Mouse (Mus musculus) adrenal gland, adult 18-20 months (tissue): Measurements from ENCODE around the gene Dhrs2. TPM values are rescaled to one million over a fixed set of nuclear protein-coding genes. Genes with fewer than 3 reads are reported as not detected.

Experiments used
- DNase-seq, 2 experiments: peaks; one replicate each; pipeline ENCODE4 v3.0.0; 2021 to 2022; ENCODE audit warnings: low spot score in 2 of 2
- total RNA-seq, 2 experiments: library from RNA; stranded (reverse); gene quantifications; 1 replicate in 1 of 2; 2 replicates in 1 of 2; pipeline ENCODE4 v1.2.3; 2021

Dhrs2 gene
- total RNA-seq, 2 experiments from 2014 or later: not detected

DNA sequence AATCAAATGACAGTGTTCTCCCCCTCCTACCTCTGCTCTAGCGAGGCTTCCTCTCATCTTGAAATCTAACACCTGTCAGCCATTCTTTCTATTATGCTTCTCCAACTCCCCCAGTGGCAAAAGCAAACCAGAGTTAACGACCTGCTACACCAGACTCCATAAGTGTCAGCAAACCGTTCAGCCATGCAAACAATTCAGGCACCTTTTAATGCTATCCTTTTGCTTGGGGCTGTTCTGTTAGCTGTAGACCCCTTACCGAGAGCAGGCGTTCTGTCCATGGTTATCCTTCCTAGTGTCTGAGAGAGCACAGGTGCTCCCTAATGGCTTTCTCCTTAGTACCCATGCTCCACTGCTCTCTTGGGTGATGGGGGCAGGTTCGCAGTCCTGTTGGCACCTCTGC, 25.4 kb downstream of the Dhrs2 start:
- DNase-seq: no peak

DNA sequence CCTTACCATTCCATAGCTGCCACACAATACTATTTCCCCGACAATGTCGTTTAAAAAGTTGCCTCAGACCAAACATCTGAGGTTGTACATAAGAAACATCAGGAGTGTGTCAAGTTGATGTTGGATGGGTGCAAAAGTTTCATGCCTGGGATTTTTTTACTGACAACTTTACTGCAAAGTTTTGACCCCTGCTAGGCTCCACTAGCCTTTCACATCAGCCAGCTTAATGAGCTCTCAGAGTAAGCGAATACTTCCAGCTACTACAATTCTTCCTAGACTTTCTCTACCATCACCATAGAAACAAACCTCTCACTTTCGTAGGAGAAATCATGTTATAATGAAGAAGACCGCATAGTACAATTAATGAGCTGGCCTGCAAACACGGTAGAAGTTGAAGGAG, 26.5 kb downstream of the Dhrs2 start:
- no peak for DNase-seq

DNA sequence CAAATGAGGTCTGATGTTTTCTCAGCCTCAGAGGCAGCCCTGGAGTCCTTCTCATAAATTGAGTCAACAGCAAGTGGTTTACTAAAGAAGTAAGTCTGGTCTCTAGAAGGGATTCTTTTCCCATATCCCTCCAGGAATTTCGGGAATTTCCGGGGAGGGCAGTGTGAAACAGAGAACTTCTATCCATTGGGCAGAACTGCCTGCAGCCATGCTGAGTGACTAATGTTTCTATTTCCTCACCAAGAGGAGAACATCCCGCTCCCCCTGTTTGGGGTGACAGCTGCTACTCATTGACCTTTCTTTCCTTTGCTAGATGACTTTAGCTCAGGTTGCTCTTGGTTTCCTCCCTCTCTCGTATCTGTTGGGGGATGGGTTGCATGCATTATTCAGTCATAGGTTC, 31.8 kb downstream of the Dhrs2 start:
- no peak for DNase-seq

DNA sequence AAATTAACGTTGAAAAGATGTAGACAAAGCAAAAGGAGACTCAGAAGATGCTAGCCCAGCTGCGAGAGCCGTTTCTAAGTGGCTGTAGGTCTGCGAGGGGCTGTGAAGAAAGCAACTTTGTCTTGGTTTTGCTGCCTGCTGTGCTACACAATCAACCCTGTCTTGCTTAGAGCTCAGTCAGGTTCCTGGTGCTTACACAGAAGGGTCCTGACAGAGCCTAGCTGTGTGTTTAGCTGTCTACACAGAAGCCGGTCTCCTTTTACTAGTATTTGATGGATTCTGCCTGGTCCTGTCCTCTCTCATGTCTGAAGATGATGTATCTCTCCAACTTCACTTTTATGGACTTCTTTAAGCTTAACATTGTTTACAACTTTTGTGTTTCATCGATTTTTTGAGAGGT, 33.6 kb downstream of the Dhrs2 start:
- DNase-seq: no peak

DNA sequence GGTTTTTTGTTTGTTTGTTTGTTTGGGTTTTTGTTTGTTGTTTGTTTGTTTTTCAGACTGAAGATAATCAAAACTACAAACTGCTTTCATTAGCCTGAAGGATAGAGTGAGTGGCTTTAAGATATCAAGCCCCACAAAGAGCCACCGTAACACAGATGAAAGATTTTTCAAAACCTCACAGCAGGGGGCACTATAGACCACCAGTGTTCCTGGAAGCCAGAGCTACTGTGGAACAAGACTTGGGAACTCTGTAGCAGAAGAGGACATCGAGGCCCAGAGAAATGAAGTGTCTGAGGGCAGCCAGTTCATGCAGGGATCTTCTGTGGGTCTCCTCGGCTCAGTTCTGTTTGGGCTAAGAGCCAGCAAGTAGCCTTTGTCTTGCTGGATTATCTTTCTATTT, 49.4 kb downstream of the Dhrs2 start:
- peak; percentile 29 to 31 for DNase-seq

DNA sequence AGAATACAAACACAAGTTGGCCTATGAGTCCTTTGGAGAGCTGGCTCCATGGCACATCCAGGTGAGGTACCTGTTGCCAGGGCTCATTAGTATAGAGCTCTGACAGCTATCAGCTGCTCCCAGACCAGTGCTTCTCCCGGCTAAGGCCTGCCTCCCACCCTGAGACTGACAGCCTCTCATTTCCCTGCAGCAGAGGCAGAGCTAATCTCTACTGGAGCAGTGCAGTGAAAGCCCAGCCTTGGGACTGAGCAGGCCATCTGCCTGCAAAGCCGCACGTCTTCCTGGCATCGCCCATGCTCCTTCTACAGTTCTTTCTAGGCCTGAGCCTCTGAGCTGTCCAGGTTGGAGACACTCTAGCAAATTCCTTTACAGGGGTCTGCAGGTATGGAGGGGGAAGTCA, 51.2 kb downstream of the Dhrs2 start:
- DNase-seq: no peak

DNA sequence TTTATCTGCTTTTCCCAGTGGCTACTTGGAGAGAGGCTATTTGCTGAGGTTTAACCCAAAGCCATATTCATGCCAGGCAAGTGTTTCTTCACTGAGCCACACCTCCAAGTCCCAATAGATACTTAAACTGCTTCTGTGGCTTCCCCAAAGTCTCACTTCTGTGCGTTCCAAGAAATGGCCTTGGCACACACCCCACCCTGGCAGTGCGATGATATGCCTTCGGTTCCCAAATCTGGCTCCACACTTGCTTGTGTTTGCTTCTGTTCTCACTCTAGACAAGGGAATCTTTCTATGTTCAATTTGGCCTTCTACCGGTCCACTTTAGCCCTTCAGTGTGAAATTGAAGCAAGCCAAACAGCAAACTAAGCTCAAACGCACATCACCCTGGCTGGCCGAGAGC, 53.0 kb downstream of the Dhrs2 start:
- no peak for DNase-seq

DNA sequence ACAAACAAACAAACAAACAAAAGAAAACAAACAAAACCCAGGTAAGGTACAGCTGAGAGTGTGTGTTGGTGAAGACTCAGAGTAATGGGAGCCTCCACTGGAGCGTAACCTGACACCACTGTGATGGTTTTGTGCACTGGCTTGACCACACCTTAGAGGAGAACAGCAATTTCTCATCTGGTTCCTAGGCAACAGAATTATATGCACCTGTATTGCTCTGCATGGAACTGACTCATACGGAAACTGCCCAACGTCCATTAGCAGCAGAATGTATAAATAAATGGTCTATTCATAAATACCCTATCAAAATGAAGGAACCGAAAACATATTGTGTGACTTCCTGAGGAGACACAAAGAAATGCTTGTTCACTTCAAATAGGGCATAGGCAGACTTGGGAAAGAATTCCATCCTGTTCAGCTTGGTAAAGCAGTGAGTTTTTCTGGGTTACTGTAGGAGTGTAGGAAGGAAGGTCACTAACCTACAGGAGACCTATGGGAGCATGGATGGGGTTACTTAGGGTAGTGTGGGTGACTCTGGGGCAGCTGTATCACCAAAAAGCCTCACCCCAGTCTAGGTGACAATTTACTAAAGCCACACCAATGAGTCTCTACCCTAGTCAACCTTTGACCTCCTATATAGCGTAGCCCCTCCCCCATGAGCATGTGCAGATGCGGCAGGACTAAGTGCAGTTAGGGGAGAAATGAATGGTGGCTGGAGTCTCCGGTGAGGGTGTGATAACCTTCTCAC, 57.7 kb downstream of the Dhrs2 start:
- no peak for DNase-seq

Other genes with a start within 250 kb of the Dhrs2 start
- gene Gm17428, start 245.1 kb upstream of the Dhrs2 start, total RNA-seq: not detected
- under 1 TPM in 1 of 2 experiments, not detected in 1; 0.42 TPM for gene Myh7, start 227.4 kb upstream of the Dhrs2 start, total RNA-seq
- gene Ngdn, start 206.6 kb upstream of the Dhrs2 start, total RNA-seq: 10 to 100 TPM; 38.2 to 43.2 TPM
- 1 to 10 TPM; 6.1 to 7.4 TPM for gene Zfhx2, start 129.7 kb upstream of the Dhrs2 start, total RNA-seq
- 10 to 100 TPM; 10.9 to 12.0 TPM for gene Thtpa, start 127.2 kb upstream of the Dhrs2 start, total RNA-seq
- gene Ap1g2, start 115.4 kb upstream of the Dhrs2 start, total RNA-seq: 10 to 100 TPM; 25.8 to 29.4 TPM
- 1 to 10 TPM; 3.0 TPM for gene Jph4, start 105.1 kb upstream of the Dhrs2 start, total RNA-seq